Mouse (Mus musculus) midbrain, embryonic 16.5 days (tissue): ENCODE measurements around the gene Acnat1. TPM values are rescaled to one million over a fixed set of nuclear protein-coding genes. Genes with fewer than 3 reads are reported as not detected.
"Not testable (repeated sequence)": the region's sequence is repeated elsewhere in the genome, so short reads cannot be mapped to it uniquely, and the experiment has no call there.

Experiments
- ATAC-seq: fragments of 200-750 bp; cut with Nextera tagmentation; 2 replicates; pipeline ENCODE4 v1.8.0; 2017; ENCODE audit warnings: moderate TSS enrichment
- H3K27ac ChIP-seq: fragments of 300-500 bp; sonication (generic); 2 replicates; pipeline ENCODE4 v1.5.1; 2014; ENCODE audit warnings: mild to moderate bottlenecking, low read length, mixed read lengths
- H3K27me3 ChIP-seq: fragments of 300-500 bp; sonication (generic); 2 replicates; pipeline ENCODE4 v1.6.1; 2014; ENCODE audit warnings: low read depth, low read length, mixed read lengths; ENCODE audit not compliant: control insufficient read depth, insufficient read depth
- H3K36me3 ChIP-seq: fragments of 300-500 bp; sonication (generic); 2 replicates; pipeline ENCODE4 v1.6.1; 2014; ENCODE audit warnings: mild to moderate bottlenecking, low read length, moderate library complexity, mixed read lengths; ENCODE audit not compliant: control insufficient read depth, insufficient read depth
- H3K4me1 ChIP-seq: fragments of 300-500 bp; sonication (generic); 2 replicates; pipeline ENCODE4 v1.6.1; 2014; ENCODE audit warnings: mild to moderate bottlenecking, low read length, mixed read lengths; ENCODE audit not compliant: control insufficient read depth, insufficient read depth
- H3K4me2 ChIP-seq: fragments of 300-500 bp; sonication (generic); 2 replicates; pipeline ENCODE4 v1.6.1; 2014; ENCODE audit warnings: mild to moderate bottlenecking, low read length, mixed read lengths
- H3K4me3 ChIP-seq: fragments of 300-500 bp; sonication (generic); 2 replicates; pipeline ENCODE4 v1.5.1; 2014; ENCODE audit warnings: low read depth, mild to moderate bottlenecking, low read length, moderate library complexity, mixed read lengths
- H3K9ac ChIP-seq: fragments of 300-500 bp; sonication (generic); 2 replicates; pipeline ENCODE4 v1.6.1; 2014; ENCODE audit warnings: low read depth, low read length, mixed read lengths
- H3K9me3 ChIP-seq: fragments of 300-500 bp; sonication (generic); replicated peaks from 2 replicates; pipeline ENCODE4 v1.6.1; 2014; ENCODE audit warnings: mild to moderate bottlenecking, low read length, mixed read lengths; ENCODE audit not compliant: control insufficient read depth, poor library complexity, severe bottlenecking
- whole genome bisulfite sequencing: fragments of 180-500 bp; shearing (Covaris S2); extraction: QIAGEN DNeasy Blood & Tissue Kit; methylation state at CpG from one replicate; pipeline ENCODE4 v1.1.7; 2014; 5-methylcytosine and 5-hydroxymethylcytosine counted together
- polyA plus RNA-seq: library from polyadenylated mRNA; unstranded; fragments of >200 nt; fragmentation: Nextera tagmentation; extraction: Ambion mirVana; gene quantifications from 2 replicates; pipeline ENCODE4 v1.2.1, GENCODE M21; 2015

The Acnat1 gene
- not detected in 2 replicates for polyA plus RNA-seq

- no peak within 1 kb of the TSS for H3K27ac ChIP-seq
- H3K9me3 ChIP-seq: no peaks in the 10 kb centered on the region
- no peak within 1 kb of the TSS for H3K4me2 ChIP-seq
- no peak within 1 kb of the TSS for H3K9ac ChIP-seq
- no peak for ATAC-seq
- no peaks in the 10 kb centered on the region for H3K36me3 ChIP-seq
- H3K4me3 ChIP-seq: no peak within 1 kb of the TSS
- 38% methylated on average over 3 of the region's 3 CpGs for WGBS
- H3K27me3 ChIP-seq: no peaks in the 10 kb centered on the region
- peaks cover 3% of the 10 kb centered on the region for H3K4me1 ChIP-seq
Measured at GRCm38 (mm10) chr4:49473435-49474100, at the start of gene Acnat1. TSS of gene Acnat1 (minus strand) at chr4:49473912.

DNA sequence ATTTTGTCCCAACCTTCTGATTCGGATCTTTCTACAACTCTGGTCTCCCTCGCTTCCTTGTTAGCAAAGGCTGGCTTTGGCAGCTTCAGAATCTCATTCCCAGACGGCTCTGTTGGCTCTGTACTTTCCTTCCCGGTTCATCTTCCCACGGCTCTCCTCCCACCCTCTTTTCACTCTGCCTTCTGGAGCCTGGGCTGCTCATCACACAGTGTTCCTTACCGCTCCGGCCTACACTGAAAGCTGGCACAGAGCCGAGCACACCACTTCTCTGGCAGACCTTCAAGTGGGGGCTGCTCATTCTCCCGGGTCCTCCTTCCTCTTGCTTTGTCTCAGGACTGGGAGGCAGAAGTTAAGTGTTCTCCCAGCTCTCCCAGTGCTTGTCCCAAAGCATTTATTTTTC, 48.9 kb upstream of the Acnat1 start:
- Histone ChIP-seq H3K4me2 (no peak overlapping the region), H3K27me3 (no peaks in the 10 kb centered on the region), H3K9me3 (no peaks in the 10 kb centered on the region; the same call in 1 of the 2 replicates), H3K9ac (no peak overlapping the region), H3K36me3 (peaks cover 12% of the 10 kb centered on the region), H3K4me3 (no peak overlapping the region), H3K4me1 (peaks cover 22% of the 10 kb centered on the region), H3K27ac (no peak overlapping the region)
- no peak for ATAC-seq
- WGBS: 83% methylated on average over 9 of the region's 9 CpGs

DNA sequence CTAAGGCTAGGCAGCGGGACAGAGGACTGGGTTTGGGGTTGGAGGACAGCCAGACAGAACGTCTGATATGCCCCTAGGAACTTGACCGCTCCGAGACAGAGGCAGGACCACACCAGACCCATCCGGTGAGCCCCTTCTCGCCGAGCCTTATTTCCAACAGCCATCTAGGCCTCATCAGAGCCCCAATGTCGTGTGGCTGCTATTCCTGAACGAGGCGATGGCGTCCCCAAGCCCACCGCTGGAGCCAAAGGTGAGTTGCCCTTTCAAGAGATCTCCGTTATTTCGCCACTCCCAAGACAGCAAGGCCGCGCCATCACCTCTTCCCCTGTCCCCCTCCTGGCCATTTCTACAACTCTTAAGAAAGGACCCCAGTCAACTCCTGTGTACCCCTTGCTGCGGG, 47.6 kb upstream of the Acnat1 start:
- no peaks in the 10 kb centered on the region for H3K9me3 ChIP-seq
- peaks cover 11% of the 10 kb centered on the region for H3K36me3 ChIP-seq
- H3K27me3 ChIP-seq: no peaks in the 10 kb centered on the region
- H3K4me1 ChIP-seq: peaks cover 22% of the 10 kb centered on the region
- ATAC-seq: peak; percentile 84
- H3K9ac ChIP-seq: peak overlapping the region; percentile 87
- H3K4me2 ChIP-seq: peak overlapping the region; percentile 73
- H3K27ac ChIP-seq: peak overlapping the region; percentile 19; the same call in 1 of the 2 replicates
- WGBS: under 1% methylated on average over 17 of the region's 17 CpGs
- peak overlapping the region; percentile 65 for H3K4me3 ChIP-seq

DNA sequence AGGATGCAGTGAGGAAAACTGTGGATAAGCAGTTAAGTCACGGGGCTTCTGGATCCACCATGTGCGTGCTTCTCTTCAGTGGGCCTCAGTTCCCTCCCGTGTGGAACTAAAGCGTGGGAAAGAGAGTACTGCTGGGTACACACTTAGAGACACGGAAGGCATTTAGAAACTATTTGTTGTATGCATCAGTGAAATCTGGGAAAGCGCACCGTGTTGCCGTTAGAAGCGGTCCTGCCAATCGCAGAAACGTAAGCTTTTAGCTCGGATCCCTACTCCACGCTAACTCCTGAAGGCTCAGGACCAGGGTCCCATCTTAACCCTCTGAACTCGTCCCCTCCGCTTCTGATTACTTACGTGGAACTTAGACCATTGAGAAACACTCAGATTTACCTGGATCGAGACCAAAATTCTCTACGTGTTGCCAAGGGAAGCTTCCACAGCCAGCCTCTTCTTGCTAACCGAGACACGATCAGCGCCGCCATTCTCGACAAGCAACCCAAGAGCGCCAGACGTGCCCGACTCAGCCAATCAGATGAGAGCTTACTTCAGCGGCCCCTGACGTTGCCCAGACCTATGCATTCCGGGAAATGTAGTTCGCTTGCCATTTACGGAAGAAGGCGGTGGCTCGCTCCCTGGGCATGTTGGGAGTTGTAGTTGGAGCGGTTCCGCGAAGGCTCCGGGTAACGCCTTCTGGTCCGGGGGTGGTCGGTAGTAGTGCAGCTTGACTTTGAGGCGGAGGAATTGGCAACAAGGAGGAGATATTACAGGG, 47.0 kb upstream of the Acnat1 start, which contains the start of the genes Mrpl50 and Zfp189:
Mrpl50 (minus strand) TSS at position 522 of the 769 bp plus-strand sequence.
Zfp189 (plus strand) TSS at position 605 of the 769 bp plus-strand sequence.
- Histone ChIP-seq H3K27ac (peak within 1 kb of the TSS; percentile 73), H3K9ac (peak within 1 kb of the TSS; percentile 87), H3K36me3 (peaks cover 11% of the 10 kb centered on the region), H3K9me3 (no peaks in the 10 kb centered on the region), H3K27me3 (no peaks in the 10 kb centered on the region), H3K4me1 (peaks cover 22% of the 10 kb centered on the region), H3K4me2 (peak within 1 kb of the TSS; percentile 73), H3K4me3 (peak within 1 kb of the TSS; percentile 65)
- ATAC-seq: peak; percentile 100
- WGBS: under 1% methylated on average over 41 of the region's 41 CpGs

DNA sequence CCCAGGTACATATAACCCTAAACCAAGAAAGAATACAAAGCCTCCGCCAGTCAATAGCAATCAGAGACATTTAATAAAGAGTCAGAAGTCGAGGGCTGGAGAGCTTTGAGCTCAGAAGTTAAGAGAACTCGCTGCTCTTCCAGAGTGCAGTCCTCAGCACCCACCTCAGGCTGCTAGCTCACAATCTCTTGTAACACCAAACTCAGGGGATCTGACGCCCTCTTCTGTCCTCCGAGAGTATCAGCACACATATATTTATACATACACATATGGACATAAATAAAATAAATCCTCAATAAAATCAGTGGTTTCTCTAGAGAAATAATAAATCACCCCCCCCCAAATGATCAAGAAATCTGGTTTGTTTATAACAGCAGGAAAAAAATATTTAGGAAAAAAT, 45.8 kb upstream of the Acnat1 start:
- no peak overlapping the region for H3K4me3 ChIP-seq
- H3K27ac ChIP-seq: no peak overlapping the region
- H3K4me2 ChIP-seq: peak overlapping the region; percentile 40
- peaks cover 8% of the 10 kb centered on the region for H3K36me3 ChIP-seq
- no peaks in the 10 kb centered on the region for H3K9me3 ChIP-seq
- peaks cover 22% of the 10 kb centered on the region for H3K4me1 ChIP-seq
- H3K27me3 ChIP-seq: no peaks in the 10 kb centered on the region
- no peak overlapping the region for H3K9ac ChIP-seq
- ATAC-seq: no peak
- 77% methylated on average over 5 of the region's 5 CpGs for WGBS

DNA sequence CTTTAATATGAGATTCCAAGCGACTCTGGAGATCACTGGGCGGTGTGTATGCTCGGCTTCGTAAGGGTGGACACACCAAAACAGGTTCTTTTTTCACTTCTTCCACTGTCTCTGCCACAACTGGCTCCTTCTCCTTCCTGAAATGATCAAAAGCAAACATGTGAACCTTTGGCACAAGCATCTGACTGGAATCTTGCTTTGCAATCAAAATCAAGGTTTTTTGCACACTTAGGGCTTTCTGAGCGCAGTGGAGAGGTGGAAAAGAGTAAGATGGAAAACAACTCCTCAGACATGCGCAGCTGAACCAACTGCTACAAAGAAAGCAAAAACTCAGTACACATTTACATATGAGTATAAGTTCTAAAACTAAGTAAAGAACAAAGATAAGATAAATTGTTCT, 40.7 kb upstream of the Acnat1 start:
- 98% methylated on average over 6 of the region's 6 CpGs for WGBS
- H3K9ac ChIP-seq: no peak overlapping the region
- no peak for ATAC-seq
- no peak overlapping the region for H3K4me3 ChIP-seq
- H3K4me1 ChIP-seq: peaks cover 7% of the 10 kb centered on the region
- no peak overlapping the region for H3K27ac ChIP-seq
- H3K9me3 ChIP-seq: no peaks in the 10 kb centered on the region
- H3K36me3 ChIP-seq: peaks cover 14% of the 10 kb centered on the region
- H3K27me3 ChIP-seq: no peaks in the 10 kb centered on the region
- H3K4me2 ChIP-seq: no peak overlapping the region

- H3K9me3 ChIP-seq: no peaks in the 10 kb centered on the region
- no peak overlapping the region for H3K27ac ChIP-seq
- peaks cover 14% of the 10 kb centered on the region for H3K36me3 ChIP-seq
- H3K4me1 ChIP-seq: no peaks in the 10 kb centered on the region
- H3K4me3 ChIP-seq: no peak overlapping the region
- WGBS: 96% methylated on average over 4 of the region's 4 CpGs
- ATAC-seq: no peak
- H3K9ac ChIP-seq: no peak overlapping the region
- no peak overlapping the region for H3K4me2 ChIP-seq
- no peaks in the 10 kb centered on the region for H3K27me3 ChIP-seq
Measured at GRCm38 (mm10) chr4:49512636-49513035, 38.9 kb upstream of the Acnat1 start.

DNA sequence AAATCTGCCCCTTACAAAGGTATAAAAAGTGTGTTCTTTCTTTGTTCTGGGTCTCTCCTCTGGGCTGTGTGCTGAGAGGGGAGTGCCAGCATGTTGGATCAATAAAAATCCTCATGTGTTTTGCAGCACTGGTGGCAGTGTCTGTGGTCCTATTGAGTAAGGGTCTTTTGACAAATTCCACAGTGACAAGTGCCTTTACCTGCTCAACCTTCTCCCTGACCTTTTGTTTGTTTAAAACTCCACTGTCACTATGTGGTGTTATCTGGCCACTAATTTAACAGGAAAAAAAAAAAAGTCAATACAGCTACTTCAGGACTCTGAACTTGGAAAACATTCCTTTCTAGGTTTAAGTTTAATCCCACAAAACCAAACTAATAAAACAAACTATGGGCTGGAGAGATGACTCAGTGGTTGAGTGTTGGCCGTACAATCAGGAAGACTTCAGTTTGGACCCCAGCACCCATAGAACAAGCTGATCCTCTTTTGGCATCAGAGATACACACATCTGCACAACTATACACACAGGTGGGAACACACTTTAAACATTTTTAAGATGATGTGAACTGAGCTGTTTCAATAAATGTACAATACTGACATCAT, 36.6 kb upstream of the Acnat1 start:
- not testable (repeated sequence) for H3K27ac ChIP-seq, H3K27me3 ChIP-seq, H3K9ac ChIP-seq, H3K4me3 ChIP-seq, H3K4me2 ChIP-seq, ATAC-seq, H3K9me3 ChIP-seq, H3K4me1 ChIP-seq
- WGBS: 100% methylated on average over 1 of the region's 1 CpGs
- H3K36me3 ChIP-seq: peaks cover 14% of the 10 kb centered on the region

- Histone ChIP-seq H3K27me3 (no peaks in the 10 kb centered on the region), H3K27ac (no peak overlapping the region), H3K4me2 (no peak overlapping the region), H3K4me1 (no peaks in the 10 kb centered on the region), H3K36me3 (peaks cover 14% of the 10 kb centered on the region), H3K4me3 (no peak overlapping the region), H3K9ac (no peak overlapping the region), H3K9me3 (no peaks in the 10 kb centered on the region)
- no peak for ATAC-seq
- WGBS: 95% methylated on average over 2 of the region's 2 CpGs
Measured at GRCm38 (mm10) chr4:49509183-49509582, 35.5 kb upstream of the Acnat1 start.
